Mouse (Mus musculus) spleen, adult 2 months (tissue): Measurements from ENCODE around the gene Esp36.

Source experiments
- CTCF ChIP-seq: fragments of 200-500 bp; IDR thresholded peaks from 2 replicates; pipeline ENCODE4 v1.5.1; 2011; ENCODE audit warnings: mild to moderate bottlenecking, inconsistent platforms; ENCODE audit not compliant: insufficient read depth, insufficient read length, insufficient replicate concordance; ENCODE audit errors: extremely low read depth
- POLR2A ChIP-seq: fragments of 200-500 bp; IDR thresholded peaks from 2 replicates; pipeline ENCODE4 v1.6.1; 2011; ENCODE audit warnings: low read depth, low read length, inconsistent platforms

- no peak for TF ChIP-seq CTCF
- TF ChIP-seq POLR2A, result no peak
Measured at GRCm38 (mm10) chr17:38391821-38392220, 28.2 kb downstream of the Esp36 start.
